12 mouse cellular contexts compared by ENCODE assay signal in the genomic region with DNA sequence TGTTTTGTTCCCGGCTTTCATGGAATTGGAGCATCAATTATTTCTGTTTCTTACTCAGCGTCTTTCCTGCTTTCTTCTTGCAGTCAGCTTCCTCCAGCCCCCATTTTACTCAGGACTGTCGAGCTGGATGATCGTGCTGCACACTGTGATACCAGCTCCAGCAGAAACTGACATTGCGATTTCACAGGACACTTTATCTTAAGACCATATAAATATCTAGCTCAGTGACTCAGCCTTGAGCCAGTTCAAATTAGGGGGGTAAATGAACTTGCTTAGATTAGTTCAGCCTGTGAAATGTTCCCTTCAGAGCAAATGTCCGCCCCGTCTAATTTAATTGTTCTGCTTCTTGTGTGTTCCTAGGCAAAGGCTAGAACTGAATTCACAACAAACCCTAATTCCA.
"Had no signal": no experiment of that assay in that cellular context is flagged by ENCODE, and none has a peak within 500 bp of the region (broad histone marks: within the 10 kb centered on the region; RNA-seq: fewer than 3 reads in every experiment).

No protein-coding gene starts in this region.

- H3K4me1 ChIP-seq: limb, embryonic 12.5 days; limb, embryonic 15.5 days; liver, embryonic 13.5 days; midbrain, embryonic 12.5 days; midbrain, embryonic 15.5 days; neural tube, embryonic 12.5 days; neural tube, embryonic 15.5 days had no signal

- H3K9me3 ChIP-seq: limb, embryonic 12.5 days; limb, embryonic 15.5 days; liver, embryonic 13.5 days; midbrain, embryonic 12.5 days; midbrain, embryonic 15.5 days; neural tube, embryonic 12.5 days; neural tube, embryonic 15.5 days had no signal

- H3K4me2 ChIP-seq: limb, embryonic 12.5 days; limb, embryonic 15.5 days; liver, embryonic 13.5 days; lung, embryonic 14.5 days; midbrain, embryonic 12.5 days; midbrain, embryonic 15.5 days; neural tube, embryonic 12.5 days; neural tube, embryonic 15.5 days had no signal

- H3K36me3 ChIP-seq: limb, embryonic 12.5 days; limb, embryonic 15.5 days; liver, embryonic 13.5 days; midbrain, embryonic 12.5 days; midbrain, embryonic 15.5 days; neural tube, embryonic 12.5 days; neural tube, embryonic 15.5 days had no signal

- DNase-seq: liver, embryonic 13.5 days; thymus, postnatal 4 days had no signal

- H3K9ac ChIP-seq: limb, embryonic 12.5 days; limb, embryonic 15.5 days; liver, embryonic 13.5 days; lung, embryonic 14.5 days; midbrain, embryonic 12.5 days; midbrain, embryonic 15.5 days; neural tube, embryonic 12.5 days; neural tube, embryonic 15.5 days had no signal

- ATAC-seq: midbrain, embryonic 15.5 days had no signal

- H3K27me3 ChIP-seq: limb, embryonic 12.5 days; limb, embryonic 15.5 days; liver, embryonic 13.5 days; midbrain, embryonic 12.5 days; midbrain, embryonic 15.5 days; neural tube, embryonic 12.5 days; neural tube, embryonic 15.5 days had no signal

- H3K4me3 ChIP-seq: left cerebral cortex, adult 2 months; limb, embryonic 12.5 days; limb, embryonic 15.5 days; liver, embryonic 13.5 days; midbrain, embryonic 12.5 days; midbrain, embryonic 15.5 days; neural tube, embryonic 12.5 days; neural tube, embryonic 15.5 days had no signal

- H3K27ac ChIP-seq: left cerebral cortex, adult 2 months; limb, embryonic 12.5 days; limb, embryonic 15.5 days; liver, embryonic 13.5 days; macrophage; midbrain, embryonic 12.5 days; midbrain, embryonic 15.5 days; neural tube, embryonic 12.5 days; neural tube, embryonic 15.5 days; stomach, postnatal 0 days had no signal
